Mouse (Mus musculus): Measurements from ENCODE around the gene Acadvl. TPM values are rescaled to one million over a fixed set of nuclear protein-coding genes. Genes with fewer than 3 reads are reported as not detected.

The Acadvl gene
- total and polyA plus RNA-seq, 2 experiments from 2014 or later = 47.7 to 51.5 TPM

DNA sequence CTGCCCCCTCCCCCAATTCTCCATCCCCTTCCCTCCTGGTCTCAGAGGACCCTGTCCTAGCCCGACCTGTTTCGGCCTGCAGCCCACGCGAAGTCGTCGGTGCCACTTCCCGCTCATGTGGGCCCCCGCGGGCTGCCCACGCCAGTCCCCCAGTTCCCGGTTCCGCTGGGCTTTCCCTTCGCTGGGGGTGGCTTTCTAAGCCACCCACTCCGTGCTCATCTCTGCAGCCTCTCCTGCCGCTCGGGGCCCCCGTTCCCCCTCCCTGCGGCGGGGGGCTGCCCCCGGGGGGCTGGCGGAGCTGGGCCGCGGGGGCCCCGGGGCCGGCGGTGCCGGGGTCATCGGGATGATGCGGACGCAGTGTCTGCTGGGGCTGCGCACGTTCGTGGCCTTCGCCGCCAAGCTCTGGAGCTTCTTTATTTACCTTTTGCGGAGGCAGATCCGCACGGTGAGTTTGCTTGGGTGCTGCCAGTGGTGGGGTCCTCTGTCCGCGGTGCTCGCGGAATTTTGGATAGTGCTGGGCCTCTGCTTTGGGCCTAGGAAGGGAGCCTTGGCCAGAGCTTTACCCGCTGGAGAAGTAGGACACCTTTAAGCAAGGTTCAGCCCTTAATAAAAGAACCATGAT lies 34.0 kb downstream of the Acadvl start, which contains the start of gene Ctdnep1:
Ctdnep1 (plus strand) TSS at position 16 of the 622 bp plus-strand sequence.
- no peaks in the 10 kb centered on the region for H3K27me3 ChIP-seq (ENCODE audit: insufficient read depth, low read length)
- peaks cover 28% of the 10 kb centered on the region for H3K36me3 ChIP-seq (ENCODE audit: insufficient read depth)
- H3K9me3 ChIP-seq (ENCODE audit: low read length) = no peaks in the 10 kb centered on the region
- TF ChIP-seq CTCF (IDR thresholded peaks at IDR 0.05; ENCODE audit: low read depth) = no peak
- peak within 1 kb of the TSS; percentile 89 for H3K4me3 ChIP-seq (ENCODE audit: low read depth, low read length)
- DNase-seq (peak; percentile 28), ATAC-seq (no peak)
- peak within 1 kb of the TSS; percentile 99 for H3K27ac ChIP-seq (ENCODE audit: low read depth, low read length)
- H3K4me2 ChIP-seq (ENCODE audit: low read depth) = peak within 1 kb of the TSS; percentile 89
- WGBS = under 1% methylated on average over 41 of the region's 43 CpGs
- H3K4me1 ChIP-seq (ENCODE audit: insufficient read depth) = peaks cover 14% of the 10 kb centered on the region
- peak within 1 kb of the TSS; percentile 95 for H3K9ac ChIP-seq

DNA sequence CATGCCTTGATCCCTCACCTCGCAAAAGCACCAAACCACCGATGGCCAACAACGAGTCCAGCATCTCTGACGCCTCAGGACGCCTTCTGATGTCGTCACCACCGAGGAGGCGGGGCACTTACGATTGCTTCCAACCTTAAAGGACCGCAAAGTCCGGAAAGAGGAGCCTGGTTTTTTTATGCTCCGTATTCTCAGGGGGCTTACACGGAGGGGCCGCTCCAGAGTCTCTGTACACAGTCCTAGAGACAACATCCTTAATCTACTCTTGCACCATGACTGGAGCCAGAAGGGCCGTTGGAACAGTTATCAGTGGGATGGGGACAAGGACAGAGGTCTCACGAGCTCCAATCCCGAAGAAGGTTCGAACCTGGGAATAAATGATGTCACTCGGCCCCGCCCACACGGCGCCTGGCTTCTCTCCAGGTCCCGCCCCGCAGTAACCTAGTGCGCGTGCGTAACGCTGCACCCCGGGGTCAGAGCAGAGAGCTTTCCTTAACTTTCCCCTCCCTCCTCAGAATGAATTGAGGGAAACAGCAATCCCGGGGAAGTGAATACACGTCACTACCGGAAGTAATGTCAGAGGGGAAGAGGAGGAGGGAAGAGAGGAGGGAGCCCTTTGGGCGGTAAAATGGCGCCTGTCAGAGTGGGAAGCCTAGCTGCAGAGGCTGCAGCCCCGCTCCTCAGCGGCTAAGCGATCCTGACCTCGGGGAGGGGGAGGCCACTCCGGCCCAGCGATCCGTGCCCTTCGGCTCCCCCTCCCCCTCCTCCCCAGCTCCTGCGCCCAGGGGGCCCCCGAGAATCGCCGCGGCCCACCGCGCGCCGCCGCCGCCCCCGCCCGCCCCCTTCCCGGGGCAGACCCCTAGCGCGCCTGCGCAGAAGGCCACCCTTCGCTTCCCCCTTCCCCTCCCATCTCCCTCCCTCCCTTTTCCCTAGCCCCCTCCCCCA lies 34.7 kb downstream of the Acadvl start:
- no peak for TF ChIP-seq CTCF (IDR thresholded peaks at IDR 0.05; ENCODE audit: low read depth)
- DNase-seq (peak; percentile 99), ATAC-seq (peak; percentile 96)
- no peaks in the 10 kb centered on the region for H3K9me3 ChIP-seq (ENCODE audit: low read length)
- under 1% methylated on average over 40 of the region's 60 CpGs for WGBS
- H3K36me3 ChIP-seq (ENCODE audit: insufficient read depth) = peaks cover 31% of the 10 kb centered on the region
- peak overlapping the region; percentile 95 for H3K9ac ChIP-seq
- H3K27ac ChIP-seq (ENCODE audit: low read depth, low read length) = peak overlapping the region; percentile 99
- H3K4me1 ChIP-seq (ENCODE audit: insufficient read depth) = peaks cover 14% of the 10 kb centered on the region
- H3K27me3 ChIP-seq (ENCODE audit: insufficient read depth, low read length) = no peaks in the 10 kb centered on the region
- peak overlapping the region; percentile 89 for H3K4me3 ChIP-seq (ENCODE audit: low read depth, low read length)
- H3K4me2 ChIP-seq (ENCODE audit: low read depth) = peak overlapping the region; percentile 89

DNA sequence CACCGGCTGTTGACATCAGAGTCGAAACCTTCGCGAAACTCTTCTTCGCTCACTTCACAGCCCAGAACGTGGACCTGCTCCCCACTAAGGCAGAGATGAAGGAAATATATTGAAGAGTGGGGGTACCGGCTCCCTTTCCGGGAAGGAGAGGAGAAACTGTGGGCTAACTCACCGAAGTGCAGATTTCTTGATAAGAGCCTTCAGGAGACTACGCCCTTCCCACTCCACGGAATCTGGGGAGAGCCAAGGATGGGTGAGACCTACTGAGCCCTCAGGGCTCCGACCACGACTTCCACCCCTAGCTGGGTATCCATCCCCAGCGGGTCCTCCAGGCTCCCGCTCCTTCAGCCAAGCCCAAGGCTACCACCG lies 35.4 kb downstream of the Acadvl start:
- Histone ChIP-seq H3K4me2 (ENCODE audit: low read depth) (peak overlapping the region; percentile 89), H3K4me1 (ENCODE audit: insufficient read depth) (peaks cover 14% of the 10 kb centered on the region), H3K27ac (ENCODE audit: low read depth, low read length) (peak overlapping the region; percentile 99), H3K36me3 (ENCODE audit: insufficient read depth) (peaks cover 32% of the 10 kb centered on the region), H3K9me3 (ENCODE audit: low read length) (no peaks in the 10 kb centered on the region), H3K4me3 (ENCODE audit: low read depth, low read length) (peak overlapping the region; percentile 89), H3K27me3 (ENCODE audit: insufficient read depth, low read length) (no peaks in the 10 kb centered on the region), H3K9ac (peak overlapping the region; percentile 95)
- WGBS = 3% methylated on average over 16 of the region's 16 CpGs
- TF ChIP-seq CTCF (IDR thresholded peaks at IDR 0.05; ENCODE audit: low read depth) = no peak
- no peak for DNase-seq
- ATAC-seq = no peak

DNA sequence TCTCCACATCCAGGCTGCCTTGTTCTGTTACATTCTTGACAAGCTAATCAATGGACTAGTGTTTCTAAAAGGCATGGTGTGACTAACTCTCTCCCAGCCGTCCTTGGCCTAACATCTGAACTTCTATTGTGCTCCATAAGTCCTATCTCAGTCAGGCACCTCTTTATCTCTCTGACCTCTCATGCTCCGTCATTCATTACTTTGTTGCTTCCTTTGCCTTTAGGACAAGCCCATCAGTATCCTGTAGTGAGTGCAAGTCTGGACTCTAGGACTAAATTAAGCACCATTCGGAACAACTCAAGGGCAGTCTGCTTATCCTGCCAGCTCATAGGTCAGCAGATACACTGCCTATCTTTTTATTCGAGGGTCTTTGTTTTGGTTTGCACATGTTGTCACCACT lies 38.9 kb downstream of the Acadvl start:
- WGBS = 90% methylated on average over 4 of the region's 4 CpGs
- H3K27ac ChIP-seq (ENCODE audit: low read depth, low read length) = no peak overlapping the region
- H3K4me1 ChIP-seq (ENCODE audit: insufficient read depth) = peaks cover 3% of the 10 kb centered on the region; the same call in 1 of the 2 replicates
- no peak for TF ChIP-seq CTCF (IDR thresholded peaks at IDR 0.05; ENCODE audit: low read depth)
- no peaks in the 10 kb centered on the region for H3K27me3 ChIP-seq (ENCODE audit: insufficient read depth, low read length)
- no peak overlapping the region for H3K4me2 ChIP-seq (ENCODE audit: low read depth)
- ATAC-seq = no peak
- no peak for DNase-seq
- no peak overlapping the region for H3K9ac ChIP-seq
- H3K4me3 ChIP-seq (ENCODE audit: low read depth, low read length) = no peak overlapping the region
- H3K36me3 ChIP-seq (ENCODE audit: insufficient read depth) = peaks cover 52% of the 10 kb centered on the region
- H3K9me3 ChIP-seq (ENCODE audit: low read length) = no peaks in the 10 kb centered on the region

DNA sequence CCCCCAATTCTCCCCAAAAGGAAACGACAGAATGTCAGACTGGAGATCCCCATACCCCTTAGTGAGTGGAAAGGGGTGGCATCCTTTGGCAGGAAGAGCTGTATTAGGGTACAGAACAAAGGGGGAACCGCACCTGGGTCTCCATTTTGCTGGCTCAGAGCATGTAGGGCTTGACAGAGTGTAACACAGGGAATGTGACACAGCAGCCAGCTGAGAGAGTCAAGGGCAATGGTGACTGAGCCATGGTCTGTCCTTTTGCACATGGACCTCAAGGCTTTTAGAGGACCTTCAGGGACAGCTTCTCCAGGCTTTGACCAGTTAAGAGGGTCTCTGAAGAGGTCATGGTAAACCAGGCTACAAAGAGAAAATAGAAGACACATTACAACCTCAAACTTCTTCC lies 40.3 kb downstream of the Acadvl start:
- no peak for ATAC-seq

DNA sequence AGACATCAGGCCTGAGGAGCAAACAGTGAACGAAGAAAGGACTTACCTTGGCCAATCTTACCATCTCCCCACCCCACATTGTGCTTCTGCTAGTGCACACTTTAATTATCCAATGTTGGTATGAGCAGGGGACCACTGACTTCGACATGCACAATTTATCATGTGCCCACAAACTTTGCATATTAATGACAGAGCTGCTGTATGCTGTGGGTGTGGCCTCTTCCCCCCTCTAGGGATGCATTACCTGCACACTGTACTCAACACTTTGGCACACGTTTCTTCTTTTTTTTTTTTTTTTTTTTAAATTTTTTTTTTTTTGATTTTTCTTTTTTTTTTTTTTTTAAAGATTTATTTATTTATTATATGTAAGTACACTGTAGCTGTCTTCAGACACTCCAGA lies 44.4 kb downstream of the Acadvl start:
- Histone ChIP-seq H3K9me3 (ENCODE audit: low read length) (no peaks in the 10 kb centered on the region), H3K36me3 (ENCODE audit: insufficient read depth) (peaks cover 68% of the 10 kb centered on the region), H3K4me3 (ENCODE audit: low read depth, low read length) (no peak overlapping the region), H3K27me3 (ENCODE audit: insufficient read depth, low read length) (peaks cover 18% of the 10 kb centered on the region; the same call in 1 of the 2 replicates), H3K9ac (no peak overlapping the region), H3K4me2 (ENCODE audit: low read depth) (no peak overlapping the region), H3K4me1 (ENCODE audit: insufficient read depth) (0 out of 2 replicates have a peak, but pooled peaks cover 3% of the 10 kb centered on the region), H3K27ac (ENCODE audit: low read depth, low read length) (no peak overlapping the region)
- no peak for ATAC-seq
- DNase-seq = no peak
- WGBS = 84% methylated on average over 3 of the region's 3 CpGs
- TF ChIP-seq CTCF (IDR thresholded peaks at IDR 0.05; ENCODE audit: low read depth) = no peak

More for the DNA sequence above, 40.3 kb downstream of the Acadvl start:
- Histone ChIP-seq H3K27me3 (ENCODE audit: insufficient read depth, low read length) (no peaks in the 10 kb centered on the region), H3K4me2 (ENCODE audit: low read depth) (no peak overlapping the region), H3K4me3 (ENCODE audit: low read depth, low read length) (no peak overlapping the region), H3K36me3 (ENCODE audit: insufficient read depth) (peaks cover 60% of the 10 kb centered on the region), H3K9me3 (ENCODE audit: low read length) (no peaks in the 10 kb centered on the region), H3K9ac (no peak overlapping the region), H3K4me1 (ENCODE audit: insufficient read depth) (peaks cover 3% of the 10 kb centered on the region; the same call in 1 of the 2 replicates), H3K27ac (ENCODE audit: low read depth, low read length) (no peak overlapping the region)
- no peak for DNase-seq
- WGBS = 96% methylated on average over 2 of the region's 2 CpGs
- no peak for TF ChIP-seq CTCF (IDR thresholded peaks at IDR 0.05; ENCODE audit: low read depth)

DNA sequence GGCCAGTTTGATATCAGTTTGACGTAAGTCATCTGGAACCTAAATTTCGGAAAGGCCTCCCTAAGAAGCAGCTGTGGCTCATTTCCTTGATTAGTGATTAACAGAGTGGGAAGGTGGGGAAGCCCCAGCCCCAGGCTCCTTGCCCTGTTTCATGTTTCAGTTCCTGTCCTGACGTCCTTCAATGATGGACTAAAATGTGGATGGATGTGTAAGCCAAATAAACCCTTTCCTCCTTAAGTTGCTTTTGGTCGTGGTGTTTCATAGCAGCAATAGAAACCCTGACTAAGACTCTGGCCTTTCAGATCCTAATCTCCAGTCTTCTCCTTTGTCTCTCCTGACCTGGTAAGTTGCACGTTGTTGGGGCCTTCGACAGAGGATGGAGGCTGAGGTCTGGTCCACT lies 45.0 kb downstream of the Acadvl start:
- Histone ChIP-seq H3K36me3 (ENCODE audit: insufficient read depth) (peaks cover 64% of the 10 kb centered on the region), H3K27ac (ENCODE audit: low read depth, low read length) (no peak overlapping the region)

More for the DNA sequence above, 45.0 kb downstream of the Acadvl start:
- DNase-seq = no peak
- 90% methylated on average over 6 of the region's 6 CpGs for WGBS
- no peak for ATAC-seq
- peaks cover 23% of the 10 kb centered on the region for H3K27me3 ChIP-seq (ENCODE audit: insufficient read depth, low read length)
- H3K4me1 ChIP-seq (ENCODE audit: insufficient read depth) = 0 out of 2 replicates have a peak, but pooled peaks cover 3% of the 10 kb centered on the region
- no peak overlapping the region for H3K9ac ChIP-seq
- no peak for TF ChIP-seq CTCF (IDR thresholded peaks at IDR 0.05; ENCODE audit: low read depth)
- H3K4me2 ChIP-seq (ENCODE audit: low read depth) = no peak overlapping the region
- H3K9me3 ChIP-seq (ENCODE audit: low read length) = no peaks in the 10 kb centered on the region
- no peak overlapping the region for H3K4me3 ChIP-seq (ENCODE audit: low read depth, low read length)

Measured in forebrain, postnatal 0 days (tissue).